Mouse (Mus musculus) G1E (cell line): ENCODE measurements at regions not wholly inside any gene's neighbourhood (a gene's known extent, or its start where the extent isn't known, plus 50 kb on each side); places are given as distances from the start of the nearest gene placed in this dataset.

Experiments used
- CTCF ChIP-seq: IDR thresholded peaks from 2 replicates; pipeline ENCODE4 v1.5.1; 2012; ENCODE audit warnings: low read depth, low read length, inconsistent platforms, mixed read lengths
- GATA1 ChIP-seq: IDR thresholded peaks from 2 replicates; pipeline ENCODE4 v1.6.1; 2012; ENCODE audit warnings: borderline replicate concordance, low read length, inconsistent platforms, mixed read lengths
- GATA2 ChIP-seq: IDR thresholded peaks from 2 replicates; pipeline ENCODE4 v1.6.1; 2012; ENCODE audit warnings: low read depth, low read length, inconsistent platforms, borderline replicate concordance
- POLR2AphosphoS5 ChIP-seq: IDR thresholded peaks from 2 replicates; pipeline ENCODE4 v1.6.1; 2012; ENCODE audit warnings: low read depth, low read length, inconsistent platforms; ENCODE audit not compliant: insufficient replicate concordance
- TAL1 ChIP-seq: conservative IDR thresholded peaks from 2 replicates; pipeline ENCODE4 v1.6.1; 2012; ENCODE audit warnings: low read depth, low read length, inconsistent platforms, mixed read lengths

- TF ChIP-seq CTCF: no peak
- no peak for TF ChIP-seq GATA1
- no peak for TF ChIP-seq POLR2AphosphoS5
- no peak for TF ChIP-seq GATA2
- no peak for TF ChIP-seq TAL1
Observed at GRCm38 (mm10) chr14:76278751-76279450, 135.9 kb upstream of the Tsc22d1 start.
